9 mouse cellular contexts compared by ENCODE assay signal in the genomic region with DNA sequence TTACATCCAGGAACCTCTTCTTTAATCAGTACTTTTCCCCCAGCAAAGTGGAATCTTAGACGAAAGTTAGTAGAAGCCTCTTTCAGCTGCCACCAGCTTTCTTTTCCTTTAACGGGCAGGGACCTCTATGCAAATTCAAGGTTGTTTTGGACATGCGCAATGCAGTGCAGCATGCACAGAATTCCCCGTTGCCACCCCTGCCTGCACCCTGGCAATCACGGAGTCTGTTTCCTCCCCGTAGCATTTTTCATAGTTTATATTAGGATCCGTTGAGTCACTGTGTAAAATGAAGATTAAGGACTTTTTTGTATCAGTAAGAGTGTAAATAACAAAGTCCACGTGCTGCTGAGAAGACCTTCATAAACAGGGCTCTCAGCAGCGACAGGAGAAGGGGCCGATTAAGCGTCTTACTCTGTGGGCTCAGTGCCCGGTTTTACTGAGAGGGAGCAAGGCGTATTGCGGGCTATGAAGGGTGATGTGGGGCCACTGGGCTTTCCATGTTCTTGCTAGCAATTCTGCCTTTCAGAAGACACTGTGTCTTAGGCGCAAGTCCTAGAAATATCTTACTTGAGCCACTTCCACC.
A peak's percentile ranks its signal among the peaks of the same experiment; 100 is the strongest.
DNase-seq lines count a peak whose midpoint lies in the region; ATAC-seq and TF ChIP-seq lines count a peak whose summit lies in the region.
"Had no signal": no experiment of that assay in that cellular context is flagged by ENCODE, and none has a peak within 500 bp of the region (broad histone marks: within the 10 kb centered on the region; RNA-seq: fewer than 3 reads in every experiment).

No protein-coding gene starts in this region.

- peak in 1 of 2 experiments; percentile 16 for DNase-seq in layer of hippocampus, adult 2 months (ENCODE audit: low spot score in 2 of 2)
- no peak for DNase-seq in layer of hippocampus, adult 11-12 months (ENCODE audit: low spot score)
- peak; percentile 52 for DNase-seq in adrenal gland, postnatal 25 days
- DNase-seq in cerebellum, adult 9-10 months = peak; percentile 5
- peak; percentile 23 to 34 for DNase-seq in kidney, postnatal 36 days
- DNase-seq in embryo, embryonic 10.5 days (ENCODE audit: low spot score) = no peak
- DNase-seq in gastrocnemius, postnatal 4 days (ENCODE audit: low spot score in 2 of 2) = no peak

- no peaks in the 10 kb centered on the region for H3K36me3 ChIP-seq in neural tube, embryonic 15.5 days
- H3K36me3 ChIP-seq: liver, embryonic 15.5 days had no signal

- 71% methylated on average over 15 of the region's 15 CpGs for WGBS in neural tube, embryonic 15.5 days

- no peak for ATAC-seq in neural tube, embryonic 15.5 days (ENCODE audit: low FRiP score)

- no peak overlapping the region for H3K27ac ChIP-seq in layer of hippocampus, adult 2 months
- H3K27ac ChIP-seq in neural tube, embryonic 15.5 days (replicated peaks) = no peak overlapping the region
- H3K27ac ChIP-seq: liver, embryonic 15.5 days had no signal

- no peak for TF ChIP-seq CTCF in layer of hippocampus, adult 2 months (conservative IDR thresholded peaks at IDR 0.05)

- H3K4me2 ChIP-seq in neural tube, embryonic 15.5 days = no peak overlapping the region
- H3K4me2 ChIP-seq: liver, embryonic 15.5 days had no signal

- H3K27me3 ChIP-seq in neural tube, embryonic 15.5 days (replicated peaks) = no peaks in the 10 kb centered on the region
- H3K27me3 ChIP-seq: liver, embryonic 15.5 days had no signal

- peak overlapping the region; percentile 6; the same call in 1 of the 2 replicates for H3K4me3 ChIP-seq in layer of hippocampus, adult 2 months
- H3K4me3 ChIP-seq in neural tube, embryonic 15.5 days (replicated peaks) = no peak overlapping the region
- H3K4me3 ChIP-seq: liver, embryonic 15.5 days had no signal

- H3K9me3 ChIP-seq in neural tube, embryonic 15.5 days (replicated peaks) = no peaks in the 10 kb centered on the region
- H3K9me3 ChIP-seq: liver, embryonic 15.5 days had no signal

- no peaks in the 10 kb centered on the region for H3K4me1 ChIP-seq in neural tube, embryonic 15.5 days
- H3K4me1 ChIP-seq: liver, embryonic 15.5 days had no signal

- H3K9ac ChIP-seq in neural tube, embryonic 15.5 days (replicated peaks) = no peak overlapping the region
- H3K9ac ChIP-seq: liver, embryonic 15.5 days had no signal

Comparison
In these comparisons a context has a peak if more than half of its experiments do, and no peak if none do; other contexts are left out.
1. DNase-seq: peak in adrenal gland, postnatal 25 days (single experiment), cerebellum, adult 9-10 months (single experiment) and kidney, postnatal 36 days (2 of 2); none in layer of hippocampus, adult 11-12 months (single experiment), embryo, embryonic 10.5 days (single experiment) and gastrocnemius, postnatal 4 days (0 of 2).